Mouse (Mus musculus) spleen, adult 2 months (tissue): ENCODE data around the gene Rab5b.

ENCODE experiments used
- CTCF ChIP-seq: fragments of 200-500 bp; IDR thresholded peaks from 2 replicates; pipeline ENCODE4 v1.5.1; 2011; ENCODE audit warnings: mild to moderate bottlenecking, inconsistent platforms; ENCODE audit not compliant: insufficient read depth, insufficient read length, insufficient replicate concordance; ENCODE audit errors: extremely low read depth
- POLR2A ChIP-seq: fragments of 200-500 bp; IDR thresholded peaks from 2 replicates; pipeline ENCODE4 v1.6.1; 2011; ENCODE audit warnings: low read depth, low read length, inconsistent platforms

GRCm38 (mm10) chr10:128699006-128699405, 2.9 kb upstream of the Rab5b start:
- TF ChIP-seq CTCF (no peak), POLR2A (no peak)
